Mouse (Mus musculus) yolk sac, embryonic 10.5 days (tissue): Measurements from ENCODE around the gene Disp2.

Experiments used
- DNase-seq: peaks from one replicate; pipeline ENCODE4 v3.0.0-alpha.2; 2017; ENCODE audit warnings: low spot score

Gene Disp2

GRCm38 (mm10) chr2:118789501-118789900 is 10.0 kb downstream of the Disp2 start:
- DNase-seq = no peak

GRCm38 (mm10) chr2:118790221-118790550 is 10.7 kb downstream of the Disp2 start:
- no peak for DNase-seq

- DNase-seq = peak; percentile 49
Observed at GRCm38 (mm10) chr2:118790551-118791525, 11.3 kb downstream of the Disp2 start.

DNA sequence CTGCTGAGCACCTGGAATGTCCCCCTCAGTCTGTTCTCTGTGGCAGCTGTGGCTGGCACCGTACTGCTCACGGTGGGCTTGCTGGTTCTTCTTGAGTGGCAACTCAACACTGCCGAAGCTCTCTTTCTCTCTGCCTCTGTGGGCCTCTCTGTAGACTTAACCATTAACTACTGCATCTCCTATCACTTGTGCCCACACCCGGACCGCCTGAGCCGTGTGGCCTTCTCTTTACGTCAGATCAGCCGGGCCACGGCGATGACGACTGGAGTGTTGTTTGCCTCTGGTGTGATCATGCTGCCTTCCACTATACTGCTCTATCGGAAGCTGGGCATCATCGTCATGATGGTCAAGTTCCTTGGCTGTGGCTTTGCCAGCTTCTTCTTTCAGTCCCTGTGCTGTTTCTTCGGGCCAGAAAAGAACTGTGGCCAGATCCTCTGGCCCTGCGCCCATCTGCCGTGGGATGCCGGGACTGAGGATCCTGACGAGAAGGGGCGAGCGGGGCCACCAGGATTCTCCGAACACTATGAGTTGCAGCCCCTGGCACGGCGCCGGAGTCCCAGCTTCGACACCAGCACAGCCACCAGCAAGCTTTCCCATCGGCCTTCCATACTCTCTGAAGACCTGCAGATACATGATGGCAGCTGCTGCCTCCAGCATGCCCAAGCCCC is 12.2 kb downstream of the Disp2 start:
- no peak for DNase-seq

DNA sequence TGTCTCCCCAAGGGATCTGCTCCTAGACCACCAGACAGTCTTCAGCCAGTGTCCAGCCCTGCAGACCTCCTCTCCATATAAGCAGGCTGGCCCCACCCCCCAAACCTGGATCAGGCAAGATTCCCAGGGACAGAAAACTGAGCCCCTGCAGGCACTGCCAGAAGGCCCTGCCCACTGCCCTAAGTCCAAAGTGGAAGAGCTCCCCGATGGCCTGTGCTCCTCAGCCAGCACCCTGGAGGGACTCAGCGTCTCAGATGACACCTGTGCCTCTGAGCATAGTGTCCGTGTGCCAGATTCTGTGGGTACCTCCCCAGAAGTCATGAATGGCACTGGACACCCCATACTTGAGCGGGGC is 12.7 kb downstream of the Disp2 start:
- DNase-seq = no peak

GRCm38 (mm10) chr2:118793636-118794035 is 14.1 kb downstream of the Disp2 start:
- no peak for DNase-seq

GRCm38 (mm10) chr2:118802542-118803118 is 23.1 kb downstream of the Disp2 start:
- no peak for DNase-seq

- DNase-seq = no peak
Observed at GRCm38 (mm10) chr2:118804474-118804873, 25.0 kb downstream of the Disp2 start.

GRCm38 (mm10) chr2:118805137-118805536 is 25.6 kb downstream of the Disp2 start:
- no peak for DNase-seq

DNA sequence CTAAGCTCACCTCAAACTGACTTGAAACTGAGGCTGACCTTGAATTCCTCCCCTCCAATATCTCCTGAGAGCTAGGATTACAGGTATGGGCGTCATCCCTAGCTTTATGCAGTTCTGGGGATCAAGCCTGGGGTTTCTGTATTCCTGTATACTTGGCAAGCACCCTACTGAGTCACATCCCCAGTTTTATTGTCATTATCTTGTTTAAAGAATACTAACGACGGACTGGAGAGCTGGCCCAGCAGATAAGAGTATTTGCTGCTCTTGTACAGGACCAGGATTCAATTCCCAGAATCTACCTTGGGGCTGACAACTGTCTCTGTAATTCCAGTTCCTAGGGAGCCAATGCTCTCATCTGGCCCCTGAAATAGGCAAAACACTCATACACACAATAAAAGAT is 26.2 kb downstream of the Disp2 start:
- DNase-seq = no peak

- no peak for DNase-seq
Observed at GRCm38 (mm10) chr2:118806860-118807259, 27.3 kb downstream of the Disp2 start.

DNA sequence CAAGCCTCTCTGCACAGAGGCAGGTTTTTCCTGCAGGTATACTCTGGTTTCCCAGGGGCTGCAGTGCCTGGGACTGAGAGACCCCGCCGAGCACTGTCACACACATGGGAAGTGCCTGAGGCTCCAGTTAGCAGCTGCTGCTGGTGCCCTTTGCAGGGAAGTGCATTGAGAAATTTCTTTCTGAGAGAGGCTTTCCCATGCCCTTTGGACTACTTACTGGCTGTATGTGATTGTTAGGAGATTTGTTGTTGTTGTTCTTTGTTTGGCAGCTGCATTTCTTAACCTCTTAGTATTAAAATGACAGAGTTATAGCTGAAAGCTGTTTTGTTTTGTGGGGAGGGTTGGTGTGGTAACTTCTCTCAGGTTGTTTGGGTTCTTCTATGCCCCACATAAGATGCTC is 31.3 kb downstream of the Disp2 start:
- no peak for DNase-seq

- no peak for DNase-seq
Observed at GRCm38 (mm10) chr2:118812724-118813123, 33.2 kb downstream of the Disp2 start.

DNA sequence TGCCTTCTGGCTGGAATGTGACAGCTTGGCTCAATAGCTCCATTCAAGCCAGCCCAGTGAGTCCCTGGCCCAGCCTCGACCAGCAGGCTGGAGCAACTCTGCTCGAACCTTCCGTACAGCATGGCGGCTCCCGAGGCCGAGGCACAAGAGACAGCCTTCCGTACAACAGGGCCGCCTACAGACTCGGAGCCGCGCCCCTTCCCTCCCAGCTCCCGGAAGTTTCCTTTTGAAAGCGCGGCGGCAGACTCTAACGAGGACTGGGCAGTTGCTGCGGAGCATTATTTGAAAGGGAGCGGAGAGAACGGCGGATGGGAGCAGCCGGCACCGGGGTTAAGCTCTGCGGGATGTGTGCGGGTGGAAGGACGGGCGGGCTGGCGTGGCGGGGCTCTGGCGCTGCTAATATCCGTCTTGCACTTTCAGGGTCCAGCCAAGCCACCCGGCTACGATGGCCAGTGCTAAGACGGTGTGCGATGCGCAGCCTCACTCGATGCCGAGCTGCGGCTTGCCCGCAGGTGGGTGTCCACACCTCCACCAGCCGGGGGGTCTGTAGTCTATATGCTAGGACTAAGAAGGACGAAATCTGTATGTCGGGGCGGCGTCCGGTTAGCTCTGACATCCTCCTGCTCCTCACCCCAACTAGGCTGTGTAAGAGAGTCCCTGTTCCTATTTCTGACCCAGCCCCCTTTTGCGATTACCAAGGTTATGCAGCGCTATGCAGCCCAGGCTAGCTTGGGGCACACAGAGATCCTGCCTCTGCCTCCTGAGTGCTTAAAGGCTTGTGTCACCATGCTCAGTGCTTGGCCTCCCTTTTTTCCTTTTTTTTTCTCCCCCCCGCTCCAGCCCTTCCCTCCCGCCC is 34.7 kb downstream of the Disp2 start, which contains the start of gene Knstrn:
Gene Knstrn (plus strand): TSS at position 23 of the 856 bp plus-strand sequence.
- DNase-seq = peak; percentile 93

- no peak for DNase-seq
Observed at GRCm38 (mm10) chr2:118822800-118823199, 43.3 kb downstream of the Disp2 start.

DNA sequence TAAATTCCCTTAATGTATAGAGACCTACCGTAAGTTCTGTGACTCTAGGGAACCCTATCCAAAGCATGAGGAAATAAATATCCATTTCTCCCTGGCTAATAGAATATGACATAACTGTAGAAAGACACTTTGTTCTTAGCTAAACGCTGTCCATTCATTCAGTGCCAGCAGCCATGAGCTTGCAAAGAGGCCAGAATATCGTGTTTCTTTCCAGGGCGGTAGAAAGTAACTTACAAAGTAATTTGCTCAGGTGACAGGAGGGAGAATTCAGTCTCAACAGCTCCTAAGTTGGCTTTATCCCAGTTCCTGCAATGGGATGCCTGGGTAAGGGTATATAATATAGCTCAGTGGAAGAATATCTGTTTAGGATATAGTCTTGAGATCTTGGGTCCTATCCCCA is 44.9 kb downstream of the Disp2 start:
- no peak for DNase-seq

GRCm38 (mm10) chr2:118829096-118829495 is 49.6 kb downstream of the Disp2 start:
- no peak for DNase-seq

DNA sequence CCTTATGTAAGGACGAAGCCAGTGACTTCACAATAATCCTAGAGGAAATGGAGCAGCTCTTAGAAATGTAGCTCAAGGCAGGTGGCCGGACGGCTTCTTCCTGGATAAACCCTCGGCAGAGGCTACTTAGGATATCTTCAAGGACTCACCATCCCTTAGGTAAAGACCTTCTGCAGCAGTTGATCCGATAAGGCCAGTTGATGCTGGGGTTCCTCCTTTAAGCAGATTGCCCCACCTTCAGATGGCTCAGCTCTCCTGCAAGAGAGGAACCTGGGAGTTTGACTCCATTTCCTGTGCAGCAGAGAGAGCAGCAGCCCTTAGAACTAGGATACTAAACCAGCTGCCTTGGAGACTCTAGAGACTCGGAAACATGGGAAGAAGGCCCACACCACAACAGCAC is 54.5 kb downstream of the Disp2 start:
- DNase-seq = no peak

GRCm38 (mm10) chr2:118835115-118835514 is 55.6 kb downstream of the Disp2 start:
- no peak for DNase-seq

DNA sequence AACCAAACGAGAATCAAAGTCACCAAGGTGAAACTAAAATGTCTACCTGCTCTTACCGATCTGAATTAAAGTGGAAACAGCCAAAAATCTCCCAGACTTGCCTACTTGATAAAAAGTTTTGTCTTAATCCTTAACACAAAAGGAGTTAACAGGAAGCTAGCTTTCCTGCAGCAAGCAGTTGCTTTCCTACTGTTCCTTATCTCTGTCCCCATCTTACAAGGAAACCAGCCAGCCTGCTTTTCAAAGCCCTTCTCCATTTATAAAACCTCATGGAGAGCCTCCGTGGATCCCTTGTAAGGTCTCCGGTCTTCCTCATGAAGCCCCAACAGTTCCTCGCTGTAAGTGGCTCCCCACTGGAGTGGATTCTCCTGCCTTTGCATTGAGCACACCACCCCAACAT is 58.8 kb downstream of the Disp2 start:
- no peak for DNase-seq

DNA sequence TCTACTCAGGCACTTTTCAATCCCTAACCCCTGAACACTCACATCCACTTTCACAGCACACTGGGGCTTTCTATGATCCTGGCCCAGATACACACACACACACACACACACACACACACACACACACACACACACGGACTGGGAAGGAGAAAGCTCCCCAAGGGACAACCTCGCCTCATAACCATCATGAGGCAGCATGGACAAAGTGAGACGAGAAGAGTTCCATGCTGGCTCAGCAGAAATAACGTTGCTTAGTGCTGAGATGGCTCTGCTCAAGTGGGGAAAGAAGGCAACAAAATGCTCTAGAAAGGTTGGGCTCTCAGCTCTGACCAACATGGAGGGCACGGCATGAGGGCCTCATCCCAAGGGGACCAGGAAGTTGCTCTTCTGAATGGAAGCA is 61.7 kb downstream of the Disp2 start:
- DNase-seq = no peak

- peak; percentile 11 for DNase-seq
Observed at GRCm38 (mm10) chr2:118841774-118842173, 62.3 kb downstream of the Disp2 start.
